Mouse (Mus musculus): ENCODE measurements around the gene Akap13.

The Akap13 gene

DNA sequence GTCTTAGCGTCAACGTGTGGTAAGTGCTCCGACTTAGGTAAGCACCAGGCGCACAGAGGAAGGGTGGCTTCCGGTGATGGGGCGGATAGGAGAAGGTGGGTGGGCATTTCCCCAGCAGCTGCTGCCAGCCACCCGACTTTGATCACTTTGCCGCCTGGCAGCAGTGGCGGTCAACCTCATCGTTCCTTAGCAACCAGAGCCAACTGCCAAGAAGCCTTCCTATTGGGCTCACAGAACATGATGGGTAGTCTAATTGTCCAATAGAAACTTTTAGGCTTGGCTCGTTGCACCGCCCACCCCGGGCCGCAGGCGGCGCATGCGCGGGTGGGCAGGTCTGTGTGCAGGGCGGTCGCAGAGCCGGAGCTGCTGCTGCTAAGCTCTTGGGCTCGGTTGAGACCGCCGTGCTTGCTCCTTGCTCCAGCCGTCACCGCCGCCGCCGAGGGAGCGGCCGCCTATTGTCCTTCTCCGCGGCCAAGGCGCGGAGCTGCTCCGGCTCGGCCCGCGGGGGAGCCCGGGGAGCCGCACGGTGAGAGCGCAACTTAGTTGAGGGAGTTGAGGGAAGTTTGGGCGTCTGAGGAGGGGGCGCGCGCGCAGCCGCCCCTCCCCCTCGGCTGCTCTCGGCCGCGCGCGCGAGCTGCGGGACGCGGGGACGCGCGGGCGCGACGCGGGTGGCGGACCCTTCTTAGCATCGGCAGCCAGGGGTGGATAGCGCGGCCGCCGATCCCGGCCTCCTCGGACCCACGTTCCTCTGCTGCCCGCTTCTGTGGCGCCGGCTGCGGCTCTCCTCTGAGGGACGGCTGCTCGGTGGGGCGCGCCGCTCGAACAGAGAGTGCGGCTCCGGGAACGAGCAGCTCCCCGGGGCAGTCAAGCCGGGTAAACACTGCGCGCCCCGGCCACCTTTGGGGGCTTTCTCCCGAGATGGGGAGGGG, at the start of gene Akap13:
Gene Akap13 (plus strand): TSS at position 312 of the 929 bp plus-strand sequence.
- DNase-seq (ENCODE audit: low spot score in 2 of 2) = peak; percentile 97 to 98

DNA sequence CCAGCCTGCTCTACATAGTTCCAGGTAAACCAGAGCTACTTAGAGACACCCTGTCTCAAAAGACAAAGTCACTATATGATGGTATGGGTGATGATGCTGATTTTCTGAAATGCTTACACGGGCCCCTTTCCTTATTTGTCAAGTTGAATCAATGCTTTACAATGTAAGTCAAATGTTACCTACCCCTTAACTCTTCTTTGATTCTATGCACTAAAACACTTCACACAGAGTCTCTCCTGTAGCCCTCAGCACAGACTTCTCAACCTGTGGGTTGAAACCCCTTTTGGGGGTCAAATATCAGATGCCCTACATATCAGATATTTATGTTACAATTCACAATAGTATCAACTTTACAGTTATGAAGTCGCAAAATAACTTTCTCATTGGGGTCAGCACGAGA, 44.7 kb upstream of the Akap13 start:
- no peak for DNase-seq (ENCODE audit: low spot score in 2 of 2)

GRCm38 (mm10) chr7:75411226-75411625, 44.1 kb upstream of the Akap13 start:
- no peak for DNase-seq (ENCODE audit: low spot score in 2 of 2)

GRCm38 (mm10) chr7:75412011-75412510, 43.3 kb upstream of the Akap13 start:
- no peak for DNase-seq (ENCODE audit: low spot score in 2 of 2)

DNA sequence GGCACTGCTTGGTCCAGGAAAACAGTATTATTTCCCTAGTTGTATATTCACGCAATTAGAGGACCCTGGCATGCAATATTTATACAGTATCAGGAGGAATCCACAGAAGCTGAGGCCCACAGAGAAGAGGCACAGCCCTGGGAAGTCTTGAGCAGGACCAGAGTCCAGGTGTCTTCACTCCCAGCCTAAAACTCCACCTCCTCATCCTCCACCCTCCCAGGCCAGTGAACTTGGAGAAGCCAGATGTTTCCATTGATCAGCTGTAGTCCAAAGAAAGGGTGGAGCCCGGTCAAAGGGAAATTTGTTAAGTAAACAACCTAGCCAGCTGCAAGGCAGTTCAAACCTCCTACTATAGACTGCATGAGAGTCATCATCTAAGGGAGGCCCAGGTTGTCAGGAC, 42.8 kb upstream of the Akap13 start:
- no peak for DNase-seq (ENCODE audit: low spot score in 2 of 2)

DNA sequence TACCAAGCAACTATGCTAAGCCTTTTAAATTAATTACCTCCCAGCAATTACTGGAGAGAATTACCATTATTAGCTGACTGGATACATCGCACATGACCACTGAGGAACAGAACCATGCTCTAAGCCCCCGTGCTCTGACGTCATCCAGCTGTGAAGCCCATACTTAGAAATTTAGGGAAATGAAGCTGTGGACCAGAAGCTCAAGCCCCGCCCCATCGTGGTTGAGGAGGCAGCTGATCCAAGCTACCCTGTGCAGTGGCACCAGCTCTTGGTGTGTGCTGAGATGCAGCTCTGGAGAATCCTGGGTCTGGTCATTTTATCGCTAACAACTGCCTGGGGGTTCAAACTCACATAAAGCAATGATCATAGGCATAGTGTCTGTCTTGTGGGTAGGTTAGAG, 41.4 kb upstream of the Akap13 start:
- DNase-seq (ENCODE audit: low spot score in 2 of 2) = no peak

DNA sequence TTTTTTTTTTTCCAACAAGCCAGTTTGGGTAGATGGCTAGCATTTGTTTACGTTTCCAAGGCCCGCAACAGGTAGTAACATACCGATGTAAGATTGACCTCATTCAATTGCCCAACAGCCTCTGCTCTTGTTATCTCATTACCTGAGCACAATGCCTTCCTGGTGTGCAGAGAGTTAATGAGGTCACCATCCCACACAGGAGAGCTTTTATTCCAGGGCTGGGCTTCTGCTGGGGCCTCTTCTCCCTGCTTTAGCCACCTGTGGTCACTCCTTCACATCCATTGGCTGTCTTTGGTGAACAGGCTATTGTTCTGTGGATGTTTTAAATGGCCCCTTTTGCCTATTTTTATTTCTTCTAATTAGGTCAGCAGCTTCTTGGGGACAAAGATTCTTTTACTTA, 41.0 kb upstream of the Akap13 start:
- DNase-seq (ENCODE audit: low spot score in 2 of 2) = no peak

DNA sequence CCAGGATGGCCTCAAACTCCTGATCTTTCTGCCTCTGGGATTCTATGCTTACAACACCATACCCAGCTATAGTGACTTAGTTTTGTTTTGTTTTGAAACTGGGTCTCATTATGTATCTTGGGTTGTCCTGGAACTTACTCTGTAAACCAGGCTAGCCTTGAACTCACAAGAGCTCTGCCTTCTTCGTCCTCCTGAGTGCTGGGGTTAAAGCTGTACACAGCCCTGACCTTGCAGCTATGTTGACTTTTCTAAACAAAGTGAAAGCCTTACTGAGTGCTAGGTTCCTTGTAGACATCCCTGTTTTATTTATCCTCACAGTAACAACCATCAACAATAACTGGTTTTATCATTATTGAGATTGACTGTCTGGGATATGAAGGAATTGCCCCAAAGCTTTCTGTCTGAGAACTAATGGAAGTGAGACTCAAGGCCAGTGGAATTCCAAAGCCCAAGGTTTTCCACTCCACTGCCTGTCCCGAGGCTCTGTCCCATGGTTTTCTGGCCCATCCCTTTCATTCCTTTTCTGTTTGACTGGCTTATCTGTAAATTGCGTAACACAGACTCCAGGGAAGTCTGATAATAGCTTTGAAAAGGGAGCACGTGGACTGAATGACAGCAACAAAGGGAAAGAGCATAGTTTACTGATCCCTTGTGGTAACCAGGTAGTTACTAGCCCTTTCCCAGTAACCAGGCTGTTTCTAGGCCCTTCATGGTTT, 40.0 kb upstream of the Akap13 start:
- no peak for DNase-seq (ENCODE audit: low spot score in 2 of 2)

DNA sequence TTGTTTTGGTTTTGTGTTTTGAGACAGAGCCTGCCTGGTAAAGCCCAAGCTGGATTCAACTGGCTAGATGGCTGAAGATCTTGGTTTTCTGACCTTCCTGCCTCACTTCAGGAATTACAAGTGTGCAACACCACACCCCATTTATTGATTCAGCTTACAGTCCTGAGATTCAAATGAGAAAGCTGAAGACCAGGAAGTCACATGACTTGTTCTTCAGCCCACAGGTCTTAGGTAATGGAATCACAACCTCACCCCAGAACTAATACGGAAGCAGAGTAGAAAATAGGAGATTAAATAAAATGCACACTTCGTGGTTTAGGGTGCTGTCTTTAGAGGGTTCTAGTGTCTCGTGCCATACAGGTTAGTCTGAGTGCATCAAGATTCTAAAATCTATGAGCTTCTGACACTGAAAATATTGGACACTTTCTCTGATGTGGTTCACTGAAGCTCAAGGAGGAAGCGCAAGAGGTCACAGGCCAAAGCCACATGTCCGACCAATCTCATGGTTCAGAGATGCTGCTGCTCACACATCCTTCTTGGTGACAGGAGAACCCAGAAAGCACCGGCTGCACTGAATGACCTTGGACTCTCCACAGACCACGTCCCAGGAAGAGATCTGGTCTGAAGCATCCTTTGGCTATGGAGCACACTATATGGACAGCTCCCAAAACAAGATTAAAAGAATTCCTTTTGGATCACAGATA, 39.3 kb upstream of the Akap13 start:
- DNase-seq (ENCODE audit: low spot score in 2 of 2) = no peak

GRCm38 (mm10) chr7:75420927-75421326, 34.4 kb upstream of the Akap13 start:
- no peak for DNase-seq (ENCODE audit: low spot score in 2 of 2)

GRCm38 (mm10) chr7:75424121-75424520, 31.2 kb upstream of the Akap13 start:
- DNase-seq (ENCODE audit: low spot score in 2 of 2) = no peak

DNA sequence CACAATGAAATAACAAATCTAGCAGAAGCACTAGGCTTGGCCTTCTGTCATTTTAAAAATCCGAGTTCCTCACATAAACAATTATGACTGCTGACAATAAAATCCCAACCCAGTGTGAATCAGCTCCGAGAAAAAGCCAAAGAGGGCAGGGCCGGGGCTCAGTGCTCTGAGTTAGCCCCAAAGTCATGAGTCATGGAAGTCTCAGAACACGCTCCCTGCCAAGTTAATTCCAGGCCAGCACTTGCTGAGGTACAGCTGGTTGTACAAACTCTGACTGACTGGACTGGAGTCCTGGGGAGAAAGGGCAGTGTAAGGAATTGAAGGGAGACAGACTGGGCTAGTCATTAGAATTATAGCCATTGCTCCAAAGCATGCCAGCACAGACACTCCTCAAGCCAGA, 28.0 kb upstream of the Akap13 start:
- DNase-seq (ENCODE audit: low spot score in 2 of 2) = no peak

DNA sequence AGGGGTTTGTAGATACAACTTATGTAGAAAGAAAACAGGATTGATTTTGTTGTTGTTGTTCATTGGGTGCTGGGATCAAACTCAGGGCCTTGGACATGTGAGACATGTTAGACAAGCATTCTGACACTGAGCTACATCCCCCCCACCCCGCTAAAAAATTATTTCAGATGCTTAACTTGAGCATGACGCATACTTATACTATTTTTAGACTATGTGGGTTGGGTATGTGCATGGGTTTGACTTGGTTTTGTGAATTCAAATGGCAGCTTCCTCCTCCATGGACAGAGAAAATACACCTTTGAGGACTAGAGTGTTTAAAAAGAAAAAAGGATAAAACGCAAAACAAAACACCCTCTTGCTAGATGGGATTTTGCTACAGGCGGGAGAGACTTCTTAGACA, 26.4 kb upstream of the Akap13 start:
- no peak for DNase-seq (ENCODE audit: low spot score in 2 of 2)

DNA sequence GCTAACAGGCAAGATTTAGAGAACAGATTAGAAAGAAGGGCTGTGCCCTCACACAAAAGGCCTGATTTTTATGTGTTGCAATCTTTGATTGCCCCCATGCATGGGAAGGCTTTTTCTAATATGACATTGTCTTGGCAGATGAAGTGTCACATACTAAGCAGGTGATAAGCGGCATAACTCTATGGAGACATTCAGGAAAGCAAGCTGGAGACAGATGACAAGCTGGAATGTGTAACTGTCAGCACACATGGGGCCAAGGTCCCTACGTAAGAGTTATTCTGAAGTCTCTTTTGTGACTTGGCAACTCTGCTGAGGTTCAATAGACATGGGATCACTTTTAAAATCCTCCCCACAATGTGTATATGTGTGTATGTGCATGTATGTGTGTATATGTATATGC, 24.8 kb upstream of the Akap13 start:
- no peak for DNase-seq (ENCODE audit: low spot score in 2 of 2)

- no peak for DNase-seq (ENCODE audit: low spot score in 2 of 2)
Observed at GRCm38 (mm10) chr7:75431043-75431442, 24.3 kb upstream of the Akap13 start.

DNA sequence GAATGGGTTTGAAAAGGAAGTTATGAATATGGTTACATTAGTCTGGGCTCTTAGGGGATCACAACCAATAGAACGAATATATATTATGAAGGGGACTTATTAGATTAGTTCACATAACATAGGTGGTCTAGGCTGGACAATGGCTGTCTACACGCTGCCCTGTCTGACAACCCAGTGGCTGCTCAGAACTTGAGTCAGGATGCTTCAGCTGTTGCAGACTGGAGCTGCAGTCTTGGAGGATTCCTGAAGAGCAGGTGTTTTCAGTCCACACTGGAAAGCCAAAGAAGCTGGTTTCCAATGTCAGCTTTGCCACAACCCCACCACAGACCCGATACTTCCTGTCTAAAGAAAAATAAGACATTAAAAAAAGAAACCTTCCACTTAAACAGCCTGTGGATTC, 23.3 kb upstream of the Akap13 start:
- DNase-seq (ENCODE audit: low spot score in 2 of 2) = no peak

DNA sequence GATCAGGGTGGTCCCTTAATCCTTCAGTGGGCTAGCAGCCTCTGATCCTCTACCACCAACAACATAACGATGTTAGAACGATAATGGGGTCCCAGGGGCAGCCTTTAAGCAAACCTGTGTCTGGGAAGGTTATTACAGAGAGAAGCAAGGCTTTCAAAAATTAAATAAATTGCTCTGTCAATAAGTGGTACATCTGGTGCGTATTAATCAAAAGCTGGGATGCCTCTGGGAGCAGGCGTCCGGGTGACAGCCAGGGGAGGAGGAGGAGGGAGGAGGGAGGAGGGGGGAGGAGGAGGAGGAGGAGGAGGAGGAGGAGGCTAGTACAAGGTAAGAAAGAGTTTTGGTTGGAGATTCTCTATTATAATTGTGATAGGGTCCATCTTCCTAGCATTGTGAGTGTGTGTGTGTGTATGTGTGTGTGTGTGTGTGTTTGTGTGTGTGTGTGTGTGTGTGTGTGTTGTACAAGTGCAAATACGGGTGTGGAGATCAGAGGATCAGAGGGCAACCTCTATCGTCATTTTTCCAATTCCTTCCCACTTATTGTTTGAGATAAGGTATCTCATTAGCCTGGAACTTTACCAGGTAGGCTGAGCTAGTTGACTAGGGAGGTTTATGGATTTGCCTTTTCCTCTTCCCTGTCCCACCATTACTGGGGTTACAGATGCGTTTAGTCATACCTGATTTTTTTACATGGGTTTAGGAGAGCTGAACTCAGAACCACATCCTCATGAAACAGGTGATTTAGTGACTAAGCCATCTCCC, 18.7 kb upstream of the Akap13 start:
- DNase-seq (ENCODE audit: low spot score in 2 of 2) = no peak

GRCm38 (mm10) chr7:75439570-75439969, 15.8 kb upstream of the Akap13 start:
- DNase-seq (ENCODE audit: low spot score in 2 of 2) = no peak

DNA sequence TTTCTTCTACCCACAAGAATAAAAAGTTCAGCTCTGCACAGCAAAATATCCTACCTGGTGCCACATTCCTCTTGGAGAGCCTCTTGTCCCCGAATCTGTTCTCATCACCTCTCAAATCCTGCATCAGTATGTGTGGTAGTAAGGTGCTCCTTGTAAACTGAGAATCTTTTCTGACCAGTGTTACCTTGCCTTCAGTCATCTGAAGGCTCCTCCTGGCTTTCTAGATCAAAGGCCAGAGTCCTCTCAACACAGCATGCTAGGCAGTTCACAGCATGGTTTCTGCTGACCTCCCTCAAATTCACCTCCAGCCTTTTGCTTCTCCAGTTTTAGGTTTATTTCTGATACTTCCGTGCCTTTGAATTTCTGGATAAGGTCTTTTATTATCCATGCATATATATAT, 15.1 kb upstream of the Akap13 start:
- no peak for DNase-seq (ENCODE audit: low spot score in 2 of 2)

- DNase-seq (ENCODE audit: low spot score in 2 of 2) = no peak
Observed at GRCm38 (mm10) chr7:75441947-75442346, 13.4 kb upstream of the Akap13 start.

DNA sequence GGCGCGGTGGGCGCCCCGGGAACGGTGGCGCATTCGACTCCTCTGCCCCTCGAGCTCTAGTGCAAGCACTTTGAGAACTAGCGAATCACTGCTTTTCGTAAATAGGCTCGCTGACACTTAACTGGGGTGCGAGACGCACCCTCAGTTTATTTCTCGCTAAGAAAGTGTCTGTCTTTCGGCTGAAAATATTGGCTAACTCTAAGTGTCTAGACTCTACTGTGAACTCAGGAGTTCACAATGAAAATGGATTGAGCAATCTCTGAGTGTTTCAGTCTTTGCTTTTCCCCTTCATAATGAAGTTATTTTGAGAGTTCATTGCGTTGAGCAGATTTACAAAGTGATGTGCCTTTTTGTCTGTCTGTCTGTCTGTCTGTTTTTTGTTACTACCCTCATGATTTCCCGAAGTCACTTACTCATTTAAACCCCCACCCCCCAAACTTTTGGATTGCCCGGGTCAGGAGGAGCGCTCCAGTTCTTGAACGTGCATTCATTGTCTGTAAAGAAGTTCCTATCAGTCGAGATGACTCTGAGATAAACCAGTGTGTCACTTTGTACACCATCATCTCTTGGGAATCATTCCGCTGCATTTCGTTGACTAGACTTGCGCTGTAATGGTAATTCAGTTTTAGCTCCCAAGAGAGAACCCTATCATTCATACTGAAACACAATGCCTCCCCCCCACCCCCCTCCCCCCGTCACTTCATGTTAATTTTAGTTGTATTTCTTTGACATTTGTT, 986 bp downstream of the Akap13 start:
- no peak for DNase-seq (ENCODE audit: low spot score in 2 of 2)

Data from frontal cortex, postnatal 10 days (tissue).